Mouse (Mus musculus): Measurements from ENCODE around the gene Grb10. TPM values are rescaled to one million over a fixed set of nuclear protein-coding genes. Genes with fewer than 3 reads are reported as not detected.

Grb10 gene
- polyA plus RNA-seq, 1 experiment from 2014 or later, result 94.2 TPM

DNA sequence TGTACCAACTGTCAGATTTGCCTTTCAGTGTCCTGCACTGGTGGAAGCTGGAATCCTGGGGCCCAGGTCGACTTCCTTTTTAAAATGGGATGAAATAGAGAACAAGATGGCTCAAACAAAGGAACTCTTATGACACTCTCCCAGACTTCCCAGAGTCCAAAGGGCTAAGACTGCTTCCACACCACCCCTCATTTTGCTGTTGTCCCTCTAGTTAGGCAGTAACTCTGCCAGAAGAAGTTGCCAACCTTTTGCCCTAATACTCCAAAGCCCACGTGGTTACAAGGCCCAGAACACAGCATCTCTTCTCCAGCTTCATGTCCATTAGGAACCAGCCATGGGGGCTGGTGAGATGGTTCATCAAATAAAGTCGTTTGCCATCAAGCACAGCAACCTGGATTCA, 15.4 kb downstream of the Grb10 start:
- H3K27ac ChIP-seq (ENCODE audit: low read length), result no peak overlapping the region
- H3K9me3 ChIP-seq (ENCODE audit: control insufficient read depth, low read length), result peaks cover 20% of the 10 kb centered on the region
- H3K36me3 ChIP-seq (ENCODE audit: control insufficient read depth, insufficient read depth), result 0 out of 2 replicates have a peak, but pooled peaks cover 2% of the 10 kb centered on the region
- no peak overlapping the region for H3K4me2 ChIP-seq (ENCODE audit: low read length)
- peaks cover 48% of the 10 kb centered on the region for H3K27me3 ChIP-seq (replicated peaks; ENCODE audit: control insufficient read depth, insufficient read depth, low read length)
- H3K4me3 ChIP-seq (replicated peaks; ENCODE audit: low read length), result no peak overlapping the region
- 0 out of 2 replicates have a peak, but pooled peaks cover 8% of the 10 kb centered on the region for H3K4me1 ChIP-seq (replicated peaks; ENCODE audit: control insufficient read depth, insufficient read depth, low read length)
- no peak for ATAC-seq
- WGBS, result 54% methylated on average over 3 of the region's 3 CpGs
- no peak overlapping the region for H3K9ac ChIP-seq (replicated peaks; ENCODE audit: low read depth, low read length)

DNA sequence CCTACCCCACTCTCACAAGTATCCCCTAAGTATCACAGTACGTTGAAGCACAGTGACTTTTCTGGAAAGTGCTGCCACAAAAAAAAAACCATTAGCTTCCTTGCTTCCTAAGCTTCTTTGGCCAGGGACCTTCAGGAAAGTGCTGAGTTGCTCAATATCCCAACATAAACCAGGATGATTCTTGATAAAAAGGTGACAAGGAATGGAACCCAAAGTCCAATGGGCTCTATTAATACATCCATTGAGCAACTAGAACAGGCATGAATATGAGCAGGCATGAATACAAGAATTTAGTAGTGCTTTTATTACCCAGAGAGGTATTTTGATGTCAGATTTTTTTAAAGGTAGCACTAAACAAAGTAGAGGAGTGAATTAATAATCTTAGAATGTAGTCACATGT, 18.8 kb downstream of the Grb10 start:
- peaks cover 42% of the 10 kb centered on the region for H3K27me3 ChIP-seq (replicated peaks; ENCODE audit: control insufficient read depth, insufficient read depth, low read length)
- H3K9me3 ChIP-seq (ENCODE audit: control insufficient read depth, low read length), result 0 out of 2 replicates have a peak, but pooled peaks cover under 1% of the 10 kb centered on the region
- no peak overlapping the region for H3K9ac ChIP-seq (replicated peaks; ENCODE audit: low read depth, low read length)
- ATAC-seq, result no peak
- H3K4me2 ChIP-seq (ENCODE audit: low read length), result no peak overlapping the region
- WGBS, result 87% methylated on average over 1 of the region's 1 CpGs
- H3K4me3 ChIP-seq (replicated peaks; ENCODE audit: low read length), result no peak overlapping the region
- H3K36me3 ChIP-seq (ENCODE audit: control insufficient read depth, insufficient read depth), result 0 out of 2 replicates have a peak, but pooled peaks cover 2% of the 10 kb centered on the region
- H3K4me1 ChIP-seq (replicated peaks; ENCODE audit: control insufficient read depth, insufficient read depth, low read length), result no peaks in the 10 kb centered on the region
- no peak overlapping the region for H3K27ac ChIP-seq (ENCODE audit: low read length)

DNA sequence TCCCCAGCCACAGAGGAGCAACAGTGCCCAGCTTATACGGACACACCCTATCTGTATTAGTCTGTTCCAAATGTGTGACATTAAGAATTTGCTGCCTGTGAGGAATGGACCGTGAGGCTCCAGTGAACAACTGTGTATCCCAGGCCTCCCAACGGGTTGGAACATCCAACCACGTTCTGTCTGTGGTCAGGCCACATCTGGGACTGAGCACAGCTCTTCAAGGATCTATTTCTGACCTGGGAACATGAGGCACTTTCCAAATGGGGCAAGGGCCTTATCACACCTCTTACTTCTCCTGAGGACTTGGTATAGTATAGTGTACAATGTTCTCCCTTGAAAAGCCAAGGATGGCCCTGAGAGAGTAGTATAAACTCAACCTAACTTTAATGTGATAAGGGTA, 19.9 kb downstream of the Grb10 start:
- no peak overlapping the region for H3K4me3 ChIP-seq (replicated peaks; ENCODE audit: low read length)
- ATAC-seq, result no peak
- WGBS, result 92% methylated on average over 4 of the region's 4 CpGs
- 0 out of 2 replicates have a peak, but pooled peaks cover 3% of the 10 kb centered on the region for H3K9me3 ChIP-seq (ENCODE audit: control insufficient read depth, low read length)
- H3K27me3 ChIP-seq (replicated peaks; ENCODE audit: control insufficient read depth, insufficient read depth, low read length), result peaks cover 34% of the 10 kb centered on the region
- H3K4me2 ChIP-seq (ENCODE audit: low read length), result no peak overlapping the region
- H3K27ac ChIP-seq (ENCODE audit: low read length), result no peak overlapping the region
- no peaks in the 10 kb centered on the region for H3K4me1 ChIP-seq (replicated peaks; ENCODE audit: control insufficient read depth, insufficient read depth, low read length)
- 0 out of 2 replicates have a peak, but pooled peaks cover 2% of the 10 kb centered on the region for H3K36me3 ChIP-seq (ENCODE audit: control insufficient read depth, insufficient read depth)
- H3K9ac ChIP-seq (replicated peaks; ENCODE audit: low read depth, low read length), result no peak overlapping the region

DNA sequence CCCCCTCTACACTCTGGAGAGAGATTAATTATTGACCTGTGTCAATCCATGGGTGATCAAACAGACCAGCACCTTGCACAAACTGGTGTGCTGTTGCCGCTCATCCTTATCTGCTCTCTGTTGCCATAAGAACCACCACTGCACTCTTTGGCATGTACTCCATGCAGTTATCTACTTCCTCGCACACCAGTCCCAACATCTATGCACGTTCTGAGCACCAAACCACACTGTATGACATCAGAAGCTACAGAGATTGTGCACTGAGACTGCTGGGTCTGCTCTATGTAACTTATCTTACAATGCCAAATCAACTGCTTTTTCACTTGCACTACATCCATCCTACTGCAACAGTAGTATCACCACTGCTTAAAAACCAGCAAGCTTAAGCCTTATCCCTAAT, 28.4 kb downstream of the Grb10 start:
- Histone ChIP-seq H3K4me2 (ENCODE audit: low read length) (no peak overlapping the region), H3K27ac (ENCODE audit: low read length) (no peak overlapping the region), H3K36me3 (ENCODE audit: control insufficient read depth, insufficient read depth) (no peaks in the 10 kb centered on the region), H3K4me3 (replicated peaks; ENCODE audit: low read length) (no peak overlapping the region), H3K4me1 (replicated peaks; ENCODE audit: control insufficient read depth, insufficient read depth, low read length) (no peaks in the 10 kb centered on the region), H3K27me3 (replicated peaks; ENCODE audit: control insufficient read depth, insufficient read depth, low read length) (no peaks in the 10 kb centered on the region), H3K9me3 (ENCODE audit: control insufficient read depth, low read length) (peaks cover 12% of the 10 kb centered on the region), H3K9ac (replicated peaks; ENCODE audit: low read depth, low read length) (no peak overlapping the region)
- 92% methylated on average over 3 of the region's 3 CpGs for WGBS
- ATAC-seq, result no peak

DNA sequence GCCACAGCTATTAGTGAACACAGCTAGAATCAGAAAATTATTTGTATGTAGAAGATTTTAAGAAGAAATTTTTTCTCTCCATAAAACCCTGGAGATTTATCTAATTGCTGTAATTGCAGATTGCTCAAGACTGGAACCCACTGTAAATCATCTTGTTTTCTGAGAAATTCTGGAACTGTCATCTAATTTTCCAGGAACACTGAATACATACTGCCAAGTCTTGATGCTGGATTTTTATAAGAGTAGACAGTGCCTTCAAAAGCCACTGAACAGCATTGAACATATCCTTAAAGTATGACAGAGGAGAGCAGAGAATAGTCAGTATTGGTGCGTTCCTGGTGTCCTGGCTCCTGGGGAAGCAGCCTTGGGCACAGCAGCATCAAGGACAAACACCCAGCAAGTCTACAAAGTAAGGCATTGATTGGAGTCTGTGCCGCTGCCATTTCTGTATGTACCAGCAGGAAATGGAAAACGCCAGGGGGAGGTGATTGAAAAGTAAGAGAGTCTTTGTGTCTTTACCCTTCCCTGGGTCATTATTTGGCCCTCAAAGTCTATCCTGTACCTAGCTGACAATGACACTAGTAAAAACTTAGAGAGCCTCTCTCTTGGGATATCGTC, 38.1 kb downstream of the Grb10 start:
- H3K27me3 ChIP-seq (replicated peaks; ENCODE audit: control insufficient read depth, insufficient read depth, low read length), result no peaks in the 10 kb centered on the region
- no peak overlapping the region for H3K27ac ChIP-seq (ENCODE audit: low read length)
- WGBS, result 75% methylated on average over 4 of the region's 4 CpGs
- H3K36me3 ChIP-seq (ENCODE audit: control insufficient read depth, insufficient read depth), result no peaks in the 10 kb centered on the region
- H3K4me2 ChIP-seq (ENCODE audit: low read length), result no peak overlapping the region
- H3K4me1 ChIP-seq (replicated peaks; ENCODE audit: control insufficient read depth, insufficient read depth, low read length), result no peaks in the 10 kb centered on the region
- no peaks in the 10 kb centered on the region for H3K9me3 ChIP-seq (ENCODE audit: control insufficient read depth, low read length)
- no peak overlapping the region for H3K4me3 ChIP-seq (replicated peaks; ENCODE audit: low read length)
- no peak overlapping the region for H3K9ac ChIP-seq (replicated peaks; ENCODE audit: low read depth, low read length)
- no peak for ATAC-seq

DNA sequence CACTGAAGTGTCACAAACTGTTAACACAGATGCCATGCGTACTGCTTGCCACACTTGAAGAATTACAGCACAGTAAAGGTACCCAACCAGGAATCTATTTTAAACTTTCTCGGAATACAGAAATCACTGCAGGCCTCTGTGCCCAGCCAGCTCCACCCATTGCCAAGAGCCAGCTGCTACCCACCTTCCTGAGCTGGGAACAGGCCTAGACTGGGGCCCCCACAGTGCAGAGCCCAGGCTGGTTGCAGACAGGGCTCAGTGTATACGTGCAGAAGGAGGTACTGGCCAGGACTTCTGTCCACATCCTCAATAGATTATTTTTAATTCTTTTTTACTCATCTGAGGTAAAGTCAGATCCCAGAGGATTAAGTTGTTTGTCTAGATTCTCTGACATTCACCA, 39.6 kb downstream of the Grb10 start:
- H3K27ac ChIP-seq (ENCODE audit: low read length), result no peak overlapping the region
- no peak overlapping the region for H3K4me3 ChIP-seq (replicated peaks; ENCODE audit: low read length)
- H3K4me2 ChIP-seq (ENCODE audit: low read length), result no peak overlapping the region
- H3K9ac ChIP-seq (replicated peaks; ENCODE audit: low read depth, low read length), result no peak overlapping the region
- WGBS, result 77% methylated on average over 3 of the region's 3 CpGs
- H3K9me3 ChIP-seq (ENCODE audit: control insufficient read depth, low read length), result no peaks in the 10 kb centered on the region
- no peaks in the 10 kb centered on the region for H3K4me1 ChIP-seq (replicated peaks; ENCODE audit: control insufficient read depth, insufficient read depth, low read length)
- ATAC-seq, result no peak
- no peaks in the 10 kb centered on the region for H3K27me3 ChIP-seq (replicated peaks; ENCODE audit: control insufficient read depth, insufficient read depth, low read length)
- no peaks in the 10 kb centered on the region for H3K36me3 ChIP-seq (ENCODE audit: control insufficient read depth, insufficient read depth)

DNA sequence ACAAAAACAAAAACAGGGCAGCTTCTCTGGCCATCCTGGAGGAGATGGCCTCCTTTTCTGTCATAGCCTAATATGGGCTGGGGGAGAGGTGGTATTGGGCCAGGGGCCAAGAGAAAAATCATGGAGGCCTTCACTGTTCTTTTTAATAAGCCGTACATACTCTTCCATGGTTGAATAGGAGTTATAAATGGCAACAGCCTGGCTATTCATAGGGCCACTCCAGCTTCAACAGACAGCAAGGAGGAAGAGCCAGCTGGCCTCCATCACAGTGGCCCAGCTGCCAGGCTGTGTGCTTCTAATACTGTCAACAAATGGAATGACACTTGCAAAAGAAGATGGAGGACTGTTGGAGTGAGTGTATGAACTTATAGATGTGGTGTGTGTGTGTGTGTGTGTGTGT, 41.4 kb downstream of the Grb10 start:
- Histone ChIP-seq H3K36me3 (ENCODE audit: control insufficient read depth, insufficient read depth) (no peaks in the 10 kb centered on the region), H3K4me1 (replicated peaks; ENCODE audit: control insufficient read depth, insufficient read depth, low read length) (no peaks in the 10 kb centered on the region; the same call in 1 of the 2 replicates), H3K4me2 (ENCODE audit: low read length) (no peak overlapping the region), H3K9me3 (ENCODE audit: control insufficient read depth, low read length) (no peaks in the 10 kb centered on the region), H3K9ac (replicated peaks; ENCODE audit: low read depth, low read length) (no peak overlapping the region), H3K4me3 (replicated peaks; ENCODE audit: low read length) (no peak overlapping the region), H3K27ac (ENCODE audit: low read length) (no peak overlapping the region), H3K27me3 (replicated peaks; ENCODE audit: control insufficient read depth, insufficient read depth, low read length) (no peaks in the 10 kb centered on the region)
- 41% methylated on average over 1 of the region's 1 CpGs for WGBS
- peak; percentile 72 for ATAC-seq

DNA sequence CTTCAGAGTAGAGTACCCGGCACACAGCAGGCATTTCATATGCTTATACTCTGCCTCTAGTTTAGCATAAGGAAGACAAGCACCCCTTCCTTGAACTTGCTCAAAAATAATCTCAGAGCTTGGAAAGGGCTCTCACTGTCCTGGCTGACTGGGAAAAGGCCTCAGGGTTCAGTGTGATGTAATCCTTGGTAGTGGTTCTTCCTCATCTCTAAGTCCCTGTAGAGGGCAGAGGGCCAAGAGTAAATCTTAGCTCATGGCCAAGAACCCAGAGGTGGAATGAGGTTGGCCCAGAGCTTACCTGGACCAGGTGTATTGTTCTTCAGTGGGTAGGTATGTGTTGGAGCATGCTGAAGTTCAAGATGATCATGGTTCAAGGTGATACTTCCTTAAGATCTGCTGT, 43.1 kb downstream of the Grb10 start:
- no peak for ATAC-seq
- Histone ChIP-seq H3K27me3 (replicated peaks; ENCODE audit: control insufficient read depth, insufficient read depth, low read length) (no peaks in the 10 kb centered on the region), H3K27ac (ENCODE audit: low read length) (no peak overlapping the region), H3K9ac (replicated peaks; ENCODE audit: low read depth, low read length) (no peak overlapping the region), H3K4me1 (replicated peaks; ENCODE audit: control insufficient read depth, insufficient read depth, low read length) (no peaks in the 10 kb centered on the region; the same call in 1 of the 2 replicates), H3K36me3 (ENCODE audit: control insufficient read depth, insufficient read depth) (no peaks in the 10 kb centered on the region), H3K9me3 (ENCODE audit: control insufficient read depth, low read length) (no peaks in the 10 kb centered on the region), H3K4me2 (ENCODE audit: low read length) (no peak overlapping the region), H3K4me3 (replicated peaks; ENCODE audit: low read length) (no peak overlapping the region)
- WGBS, result 97% methylated on average over 1 of the region's 1 CpGs

DNA sequence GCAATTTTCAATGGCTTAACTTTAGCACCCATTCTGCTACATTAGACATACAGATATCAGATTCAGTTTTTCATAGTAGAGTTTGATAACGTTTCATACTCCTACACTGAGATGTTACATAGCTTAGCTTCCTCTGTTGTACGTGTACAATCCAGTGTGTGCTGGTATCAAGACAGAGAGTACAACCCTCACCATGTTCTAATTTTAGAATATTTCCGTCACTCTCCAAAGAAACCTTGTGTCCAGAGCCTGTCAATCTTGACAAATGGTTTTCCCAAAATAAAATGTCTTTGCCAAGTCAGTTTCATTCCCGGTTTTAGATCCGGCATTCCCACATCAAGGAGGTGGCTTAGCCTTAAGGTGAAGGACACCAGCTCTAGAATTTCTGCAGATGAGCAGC, 44.7 kb downstream of the Grb10 start:
- H3K27ac ChIP-seq (ENCODE audit: low read length), result no peak overlapping the region
- 88% methylated on average over 5 of the region's 5 CpGs for WGBS
- H3K27me3 ChIP-seq (replicated peaks; ENCODE audit: control insufficient read depth, insufficient read depth, low read length), result no peaks in the 10 kb centered on the region
- H3K4me1 ChIP-seq (replicated peaks; ENCODE audit: control insufficient read depth, insufficient read depth, low read length), result no peaks in the 10 kb centered on the region; the same call in 1 of the 2 replicates
- H3K4me3 ChIP-seq (replicated peaks; ENCODE audit: low read length), result no peak overlapping the region
- no peaks in the 10 kb centered on the region for H3K36me3 ChIP-seq (ENCODE audit: control insufficient read depth, insufficient read depth)
- no peak overlapping the region for H3K4me2 ChIP-seq (ENCODE audit: low read length)
- ATAC-seq, result no peak
- no peaks in the 10 kb centered on the region for H3K9me3 ChIP-seq (ENCODE audit: control insufficient read depth, low read length)
- H3K9ac ChIP-seq (replicated peaks; ENCODE audit: low read depth, low read length), result no peak overlapping the region

DNA sequence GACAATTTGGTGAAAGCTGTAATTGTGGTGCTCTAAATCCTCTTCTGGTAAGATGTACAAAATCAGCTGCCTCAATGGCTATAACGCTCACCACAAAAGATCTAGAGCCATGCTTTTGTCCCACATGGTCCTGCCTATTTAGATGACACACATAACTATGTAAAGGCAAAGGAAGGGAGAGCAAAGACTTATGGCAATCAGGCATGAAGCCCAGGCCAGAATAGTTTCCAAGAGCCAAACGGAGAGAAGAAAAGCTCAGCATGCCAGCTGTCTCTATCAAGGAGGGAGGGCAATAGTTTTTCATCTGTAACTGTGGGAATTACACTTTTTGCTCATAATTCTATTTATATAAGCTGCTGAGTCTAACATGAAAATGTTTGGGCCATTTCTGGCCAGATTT, 45.3 kb downstream of the Grb10 start:
- no peaks in the 10 kb centered on the region for H3K9me3 ChIP-seq (ENCODE audit: control insufficient read depth, low read length)
- no peak overlapping the region for H3K9ac ChIP-seq (replicated peaks; ENCODE audit: low read depth, low read length)
- no peak overlapping the region for H3K4me3 ChIP-seq (replicated peaks; ENCODE audit: low read length)
- WGBS, result 46% methylated on average over 2 of the region's 2 CpGs
- no peak overlapping the region for H3K27ac ChIP-seq (ENCODE audit: low read length)
- no peaks in the 10 kb centered on the region for H3K36me3 ChIP-seq (ENCODE audit: control insufficient read depth, insufficient read depth)
- H3K4me1 ChIP-seq (replicated peaks; ENCODE audit: control insufficient read depth, insufficient read depth, low read length), result no peaks in the 10 kb centered on the region; the same call in 1 of the 2 replicates
- H3K4me2 ChIP-seq (ENCODE audit: low read length), result no peak overlapping the region
- no peak for ATAC-seq
- H3K27me3 ChIP-seq (replicated peaks; ENCODE audit: control insufficient read depth, insufficient read depth, low read length), result no peaks in the 10 kb centered on the region
